Mouse (Mus musculus) adrenal gland, postnatal 4 days (tissue): ENCODE data around the gene Inpp5k. TPM values are rescaled to one million over a fixed set of nuclear protein-coding genes. Genes with fewer than 3 reads are reported as not detected.

Experiments used
- DNase-seq, 2 experiments: peaks; one replicate each; pipeline ENCODE4 v3.0.0; 2021 to 2022; ENCODE audit warnings: low spot score in 2 of 2, mixed read lengths in 2 of 2
- total RNA-seq, 2 experiments: library from RNA; stranded (reverse); gene quantifications; 2 replicates each; pipeline ENCODE4 v1.2.3; 2021

The Inpp5k gene
- total RNA-seq, 2 experiments from 2014 or later, result 59.8 to 64.4 TPM

GRCm38 (mm10) chr11:75619133-75619532 lies 11.7 kb upstream of the Inpp5k start:
- DNase-seq, result no peak

GRCm38 (mm10) chr11:75620136-75620780 lies 10.5 kb upstream of the Inpp5k start:
- no peak for DNase-seq

GRCm38 (mm10) chr11:75621426-75621825 lies 9.4 kb upstream of the Inpp5k start:
- DNase-seq, result no peak

DNA sequence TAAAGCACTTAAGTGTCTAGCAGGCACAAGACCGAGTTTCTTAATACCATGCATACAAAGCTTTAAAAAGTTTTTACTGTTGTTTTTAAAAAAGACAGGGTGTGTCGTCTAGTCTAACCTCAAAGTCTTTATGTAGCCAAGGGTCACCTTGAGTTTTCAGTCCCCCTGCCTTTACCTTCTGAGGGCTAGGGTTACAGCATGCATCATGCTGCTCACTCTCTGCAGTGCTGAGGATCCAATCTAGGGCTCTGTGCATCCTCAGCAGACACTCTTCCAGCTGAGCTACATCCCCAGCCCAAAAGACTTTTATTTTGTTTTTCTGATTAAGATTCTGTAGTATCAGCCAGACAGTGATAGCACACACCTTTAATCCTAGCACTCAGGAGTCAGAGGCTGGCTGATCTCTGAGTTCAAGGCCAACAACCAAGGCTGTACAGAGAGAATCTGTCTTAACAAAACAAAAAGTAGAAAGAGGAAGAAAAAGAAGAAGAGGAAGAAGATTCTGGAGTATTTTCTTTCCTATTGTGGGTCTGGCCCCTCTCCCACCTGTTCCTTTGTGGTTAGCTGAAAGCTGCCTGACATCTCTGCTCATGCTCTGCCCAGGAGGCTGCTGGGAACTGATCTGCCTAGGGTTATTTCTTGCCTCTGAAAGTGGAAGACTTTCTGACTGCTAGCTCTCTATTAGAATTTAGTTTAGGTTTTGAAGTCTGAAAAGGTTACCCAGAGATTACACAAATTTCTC lies 8.0 kb upstream of the Inpp5k start:
- DNase-seq, result no peak

DNA sequence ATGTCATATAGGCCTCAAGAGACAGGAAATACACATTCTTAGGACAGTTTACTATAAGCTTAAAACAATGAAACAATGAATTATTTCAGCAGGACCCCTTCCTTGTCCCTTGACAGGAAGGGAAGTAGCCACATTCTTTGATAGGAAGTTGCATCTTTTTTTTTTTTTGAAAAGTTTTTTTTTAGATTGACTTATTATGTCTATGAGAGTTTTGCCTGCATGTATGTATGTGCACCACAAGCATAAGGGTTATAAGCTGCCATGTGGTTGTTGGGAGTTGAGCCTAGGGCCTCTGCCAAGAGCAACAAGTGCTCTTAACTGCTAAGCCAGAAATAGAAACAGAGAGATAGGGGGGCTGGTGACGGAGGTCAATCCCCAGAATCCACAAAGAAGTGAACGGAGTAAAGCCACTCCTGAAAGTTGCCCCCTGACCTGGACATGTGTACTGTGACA lies 6.7 kb upstream of the Inpp5k start:
- no peak for DNase-seq

DNA sequence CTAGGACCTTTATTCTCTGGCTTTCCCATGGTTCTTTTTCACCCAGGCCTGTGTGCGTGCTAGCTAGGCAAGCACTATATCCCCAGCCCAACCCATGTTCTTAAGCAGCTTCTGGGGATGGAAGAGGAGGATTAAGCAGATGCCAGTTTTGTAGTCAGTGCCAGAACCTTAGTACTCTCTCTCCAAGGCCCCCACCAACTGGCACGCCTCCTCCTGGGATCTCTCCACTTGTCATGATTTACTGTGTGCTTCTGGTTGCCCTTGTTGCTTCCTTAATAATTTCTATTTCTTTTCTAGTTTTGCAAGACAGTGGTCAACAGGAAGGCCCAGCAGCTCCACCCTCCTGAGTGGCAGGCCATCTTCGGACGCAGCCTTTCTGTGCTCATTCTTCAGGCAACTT lies 5.0 kb upstream of the Inpp5k start:
- DNase-seq, result no peak

DNA sequence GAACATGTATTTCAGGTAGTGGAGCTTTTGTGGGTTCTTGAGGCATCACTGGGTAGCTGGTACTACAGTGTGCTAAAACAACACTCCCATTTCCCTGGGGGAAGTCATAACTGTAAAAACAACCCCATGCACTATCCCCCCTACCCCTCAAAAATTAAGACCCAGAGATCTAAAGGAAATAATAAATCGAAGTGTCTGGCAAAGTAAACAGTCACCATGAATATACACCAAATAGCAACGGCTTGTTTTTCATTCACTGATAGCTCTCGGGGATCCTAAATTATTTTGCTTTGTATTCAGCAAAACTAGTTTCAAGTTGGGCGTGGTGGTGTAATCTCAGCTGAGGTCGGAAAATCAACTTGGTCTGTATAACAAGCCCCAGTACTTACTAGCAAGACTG lies 690 bp upstream of the Inpp5k start:
- no peak for DNase-seq

DNA sequence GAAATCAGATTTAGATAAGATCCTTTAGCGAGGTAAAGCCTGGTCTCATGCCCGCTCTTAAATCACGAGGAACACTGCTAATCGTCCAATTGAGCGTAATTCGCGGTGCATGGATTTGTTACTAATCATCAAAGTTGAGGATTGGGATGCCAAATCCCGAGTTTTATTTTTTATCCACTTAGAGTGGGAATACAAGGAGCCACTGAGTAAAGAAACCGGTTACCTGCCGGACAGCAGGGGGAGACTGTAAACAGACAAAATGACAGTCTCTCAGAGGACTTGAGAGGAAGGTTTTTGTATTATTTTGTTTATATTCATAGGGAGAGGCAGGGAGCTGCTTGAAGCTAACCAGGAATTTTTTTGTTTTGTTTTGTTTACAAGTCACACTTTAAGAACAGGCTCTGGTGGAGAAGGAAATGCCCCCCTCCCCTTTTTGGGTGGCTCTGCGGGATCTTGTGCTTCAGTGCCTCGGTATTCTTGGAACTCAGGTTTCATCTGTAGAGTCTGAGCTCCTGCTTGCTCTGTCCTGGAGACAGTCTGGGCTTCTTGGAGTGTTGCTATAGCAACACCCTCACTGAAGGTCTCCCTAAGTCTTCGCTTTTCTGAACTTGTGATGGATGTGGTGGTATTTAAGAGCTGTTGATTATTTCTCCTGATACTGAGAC lies 905 bp downstream of the Inpp5k start:
- DNase-seq, result no peak

DNA sequence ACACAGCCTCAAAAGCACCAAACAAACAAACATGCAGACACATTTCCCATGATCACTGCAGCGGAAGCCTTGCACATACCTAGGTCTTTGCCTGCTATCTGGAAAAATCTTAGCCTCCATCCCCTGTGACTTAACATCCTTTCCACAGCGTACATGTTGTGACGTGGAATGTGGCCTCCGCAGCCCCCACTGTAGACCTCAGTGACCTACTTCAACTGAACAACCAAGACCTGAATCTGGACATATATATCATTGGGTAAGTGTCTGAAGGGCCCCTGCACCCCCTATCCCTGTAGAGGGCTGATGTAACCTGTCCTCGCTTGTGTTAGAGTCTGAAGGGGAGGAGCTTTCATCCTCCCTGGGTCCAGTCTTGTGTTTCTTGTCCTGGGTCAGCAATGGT lies 2.1 kb downstream of the Inpp5k start:
- no peak for DNase-seq

GRCm38 (mm10) chr11:75634801-75635200 lies 4.0 kb downstream of the Inpp5k start:
- DNase-seq, result no peak

- no peak for DNase-seq
Observed at GRCm38 (mm10) chr11:75635315-75635714, 4.5 kb downstream of the Inpp5k start.

- no peak for DNase-seq
Observed at GRCm38 (mm10) chr11:75643323-75643722, 12.5 kb downstream of the Inpp5k start.

GRCm38 (mm10) chr11:75644684-75645083 lies 13.9 kb downstream of the Inpp5k start:
- no peak for DNase-seq

DNA sequence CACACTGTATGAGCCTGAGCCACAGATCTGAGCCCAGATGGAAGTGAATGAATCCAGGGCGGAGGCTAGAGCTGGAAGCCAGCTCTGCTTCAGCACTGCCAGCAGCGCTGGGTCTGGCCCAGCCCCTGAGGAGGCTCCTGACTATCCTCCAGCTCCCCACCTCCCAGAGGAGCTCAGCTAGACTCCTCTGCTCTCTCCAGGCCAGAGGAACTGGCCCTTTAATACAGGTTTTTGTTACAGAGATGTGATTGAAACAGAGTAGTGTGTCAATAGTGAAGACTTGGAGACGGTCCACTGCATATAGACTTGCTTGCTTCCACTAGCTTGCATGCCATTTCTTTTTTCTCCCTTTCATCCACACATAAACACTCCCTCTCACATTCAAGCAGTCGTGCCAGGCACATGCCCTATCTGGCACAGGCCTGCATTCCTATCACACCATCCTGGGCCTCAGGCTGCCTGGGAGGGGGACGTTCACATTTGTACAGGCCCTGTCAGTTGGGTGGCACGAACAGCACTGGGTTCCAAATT lies 17.0 kb downstream of the Inpp5k start:
- DNase-seq, result no peak

- DNase-seq, result no peak
Observed at GRCm38 (mm10) chr11:75649155-75649561, 18.4 kb downstream of the Inpp5k start.

DNA sequence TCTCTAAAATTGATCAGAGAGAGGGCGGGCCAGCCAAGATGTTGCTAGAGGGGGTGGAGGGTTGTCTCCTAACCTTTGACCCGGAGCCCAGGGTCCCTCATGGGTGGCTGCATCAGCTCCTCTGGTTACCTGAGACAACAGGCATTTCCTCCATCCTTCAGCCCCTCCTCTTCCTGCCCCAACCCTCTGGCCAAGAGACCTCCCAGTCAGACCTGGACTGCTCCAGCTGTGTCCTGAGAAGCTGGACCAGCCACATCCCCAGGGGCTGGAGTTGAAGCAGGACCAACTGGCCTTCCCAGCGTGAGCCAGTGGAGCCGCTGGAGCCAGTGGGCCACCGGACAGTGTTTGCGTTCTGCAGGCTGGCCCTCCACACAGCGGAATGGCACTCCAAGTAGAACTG lies 19.5 kb downstream of the Inpp5k start, which contains the start of gene Myo1c:
Myo1c (plus strand) TSS at position 194 of the 400 bp plus-strand sequence.
- DNase-seq, result no peak

DNA sequence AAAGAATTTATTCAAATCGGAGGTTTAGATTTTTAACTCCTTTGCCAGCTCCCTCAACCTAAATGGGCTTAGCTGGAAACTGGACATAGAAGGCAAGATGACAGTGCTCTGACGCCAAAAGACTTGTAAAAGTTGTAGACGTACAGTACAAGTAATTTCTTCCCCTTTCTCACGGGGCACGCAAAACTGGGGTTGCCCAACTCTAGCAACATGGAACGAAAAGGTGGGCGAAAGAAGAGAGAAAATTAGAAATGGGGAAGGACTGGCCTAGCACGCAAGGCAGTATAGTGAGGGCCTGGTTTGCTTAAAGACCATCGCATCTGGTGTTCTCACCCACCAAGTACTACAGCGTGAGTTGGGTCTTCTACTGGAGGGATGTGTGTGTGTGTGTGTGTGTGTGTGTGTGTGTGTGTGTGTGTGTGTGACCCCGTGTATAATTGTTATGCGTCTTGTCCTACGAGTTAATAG lies 20.2 kb downstream of the Inpp5k start:
- no peak for DNase-seq

DNA sequence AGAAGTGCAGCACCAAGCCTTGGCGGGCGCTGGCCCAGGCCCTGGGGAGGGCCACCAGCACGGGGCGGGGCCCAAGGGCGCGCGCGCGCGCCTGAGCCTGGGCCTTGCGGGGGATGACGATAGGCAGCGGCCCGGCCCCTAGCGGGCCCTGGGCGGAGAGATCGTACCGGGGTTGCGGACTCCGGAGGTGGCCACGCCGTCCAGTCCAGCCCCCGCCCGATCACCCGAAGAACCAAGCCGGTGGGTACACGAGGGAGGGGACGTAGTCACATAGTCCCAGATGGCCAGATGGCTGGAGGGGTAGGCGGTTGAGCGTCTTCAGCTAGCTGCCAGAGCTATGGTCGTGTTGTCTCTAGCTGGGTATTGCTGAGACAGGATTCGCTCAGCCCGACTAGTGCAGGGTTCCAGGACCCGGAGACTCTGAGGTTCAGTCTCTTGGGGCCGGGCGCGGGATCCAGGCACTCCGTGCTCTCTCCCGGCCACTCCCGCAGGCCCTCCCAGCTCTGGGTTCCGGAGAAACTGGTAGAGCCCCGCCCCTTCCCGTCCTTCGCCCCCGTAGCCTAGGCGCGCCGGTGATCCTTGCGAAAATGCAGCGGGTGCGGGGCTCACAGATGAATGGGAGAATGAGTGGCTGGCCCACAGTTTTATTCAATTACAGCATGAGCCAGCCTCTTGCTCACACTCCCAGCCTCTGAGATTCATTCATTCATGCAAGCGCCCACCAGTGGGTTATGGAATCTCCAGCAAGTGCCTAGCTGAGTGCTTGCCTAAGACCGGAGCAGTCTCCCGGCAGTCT lies 20.8 kb downstream of the Inpp5k start:
- DNase-seq, result peak; percentile 72

GRCm38 (mm10) chr11:75652222-75652941 lies 21.6 kb downstream of the Inpp5k start:
- DNase-seq, result no peak

GRCm38 (mm10) chr11:75652942-75653684 lies 22.3 kb downstream of the Inpp5k start:
- no peak for DNase-seq
